Mouse (Mus musculus): ENCODE measurements around the gene Fes.

Fes gene

GRCm38 (mm10) chr7:80374733-80375132, 13.0 kb downstream of the Fes start:
- DNase-seq (ENCODE audit: low spot score): no peak

GRCm38 (mm10) chr7:80374280-80374679, 13.5 kb downstream of the Fes start:
- DNase-seq (ENCODE audit: low spot score): no peak

- DNase-seq (ENCODE audit: low spot score): no peak
Observed at GRCm38 (mm10) chr7:80373850-80374249, 13.9 kb downstream of the Fes start.

GRCm38 (mm10) chr7:80373352-80373751, 14.4 kb downstream of the Fes start:
- no peak for DNase-seq (ENCODE audit: low spot score)

GRCm38 (mm10) chr7:80372667-80373066, 15.1 kb downstream of the Fes start:
- no peak for DNase-seq (ENCODE audit: low spot score)

GRCm38 (mm10) chr7:80372166-80372565, 15.6 kb downstream of the Fes start:
- DNase-seq (ENCODE audit: low spot score): no peak

- DNase-seq (ENCODE audit: low spot score): peak; percentile 89
Observed at GRCm38 (mm10) chr7:80371041-80371751, 16.6 kb downstream of the Fes start, which contains the start of gene Man2a2. Gene Man2a2, minus strand, starts transcription at chr7:80371375.

GRCm38 (mm10) chr7:80370649-80371040, 17.1 kb downstream of the Fes start:
- peak; percentile 78 for DNase-seq (ENCODE audit: low spot score)

GRCm38 (mm10) chr7:80369967-80370431, 17.7 kb downstream of the Fes start:
- no peak for DNase-seq (ENCODE audit: low spot score)

- no peak for DNase-seq (ENCODE audit: low spot score)
Observed at GRCm38 (mm10) chr7:80369461-80369860, 18.3 kb downstream of the Fes start.

- DNase-seq (ENCODE audit: low spot score): no peak
Observed at GRCm38 (mm10) chr7:80368635-80369421, 18.9 kb downstream of the Fes start.

GRCm38 (mm10) chr7:80368009-80368408, 19.7 kb downstream of the Fes start:
- no peak for DNase-seq (ENCODE audit: low spot score)

- no peak for DNase-seq (ENCODE audit: low spot score)
Observed at GRCm38 (mm10) chr7:80367232-80367631, 20.5 kb downstream of the Fes start.

- DNase-seq (ENCODE audit: low spot score): peak; percentile 45
Observed at GRCm38 (mm10) chr7:80365759-80366158, 22.0 kb downstream of the Fes start.

- DNase-seq (ENCODE audit: low spot score): no peak
Observed at GRCm38 (mm10) chr7:80360435-80360834, 27.3 kb downstream of the Fes start.

- no peak for DNase-seq (ENCODE audit: low spot score)
Observed at GRCm38 (mm10) chr7:80358039-80358438, 29.7 kb downstream of the Fes start.

GRCm38 (mm10) chr7:80357156-80357555, 30.6 kb downstream of the Fes start:
- DNase-seq (ENCODE audit: low spot score): no peak

GRCm38 (mm10) chr7:80356351-80356750, 31.4 kb downstream of the Fes start:
- no peak for DNase-seq (ENCODE audit: low spot score)

GRCm38 (mm10) chr7:80352920-80353319, 34.8 kb downstream of the Fes start:
- no peak for DNase-seq (ENCODE audit: low spot score)

GRCm38 (mm10) chr7:80350808-80351207, 36.9 kb downstream of the Fes start:
- DNase-seq (ENCODE audit: low spot score): no peak

- no peak for DNase-seq (ENCODE audit: low spot score)
Observed at GRCm38 (mm10) chr7:80347670-80348586, 39.8 kb downstream of the Fes start.

GRCm38 (mm10) chr7:80346830-80347229, 40.9 kb downstream of the Fes start:
- no peak for DNase-seq (ENCODE audit: low spot score)
